Mouse (Mus musculus) liver, adult (tissue): ENCODE results near the gene Cops7a.

Experiments
- GATA4 ChIP-seq: IDR thresholded peaks from 2 replicates; pipeline ENCODE4 v1.6.1; 2014; ENCODE audit warnings: mild to moderate bottlenecking, low read length; ENCODE audit not compliant: insufficient replicate concordance

Cops7a gene

DNA sequence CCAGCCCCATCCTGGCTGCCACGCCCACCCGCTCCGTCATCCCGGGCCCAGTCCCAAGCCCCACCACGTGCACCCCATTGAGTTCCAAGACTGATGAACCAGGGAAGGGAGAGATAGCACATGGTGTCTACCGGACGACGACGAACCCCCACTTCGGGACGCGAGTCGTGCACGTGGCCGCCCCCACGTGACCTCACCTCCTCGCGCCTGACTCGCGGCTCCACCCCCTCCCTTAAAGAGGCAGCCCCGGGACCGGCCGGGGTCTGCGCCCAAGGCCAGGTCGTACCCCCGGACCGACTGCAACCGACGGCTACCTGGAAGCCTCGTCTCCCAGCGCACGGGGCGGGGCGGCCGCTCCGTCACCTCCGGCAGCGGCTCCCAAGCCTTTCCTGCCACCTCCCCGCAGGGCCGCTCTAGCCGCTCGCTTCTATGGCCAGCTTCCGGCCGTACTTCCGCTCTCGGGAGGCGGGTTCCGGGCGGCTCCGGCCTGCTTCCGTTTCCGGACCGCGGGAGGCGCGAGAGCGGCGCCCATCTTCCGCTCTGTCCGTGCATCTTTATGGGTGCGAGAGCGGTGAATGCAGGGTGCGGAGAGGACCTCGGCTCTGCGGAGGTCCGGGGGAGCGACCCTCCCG is at the start of gene Cops7a:
Gene Cops7a (minus strand): TSS at position 451 of the 632 bp plus-strand sequence.
- TF ChIP-seq GATA4, result peak; percentile 59; the same call in 1 of the 2 replicates

DNA sequence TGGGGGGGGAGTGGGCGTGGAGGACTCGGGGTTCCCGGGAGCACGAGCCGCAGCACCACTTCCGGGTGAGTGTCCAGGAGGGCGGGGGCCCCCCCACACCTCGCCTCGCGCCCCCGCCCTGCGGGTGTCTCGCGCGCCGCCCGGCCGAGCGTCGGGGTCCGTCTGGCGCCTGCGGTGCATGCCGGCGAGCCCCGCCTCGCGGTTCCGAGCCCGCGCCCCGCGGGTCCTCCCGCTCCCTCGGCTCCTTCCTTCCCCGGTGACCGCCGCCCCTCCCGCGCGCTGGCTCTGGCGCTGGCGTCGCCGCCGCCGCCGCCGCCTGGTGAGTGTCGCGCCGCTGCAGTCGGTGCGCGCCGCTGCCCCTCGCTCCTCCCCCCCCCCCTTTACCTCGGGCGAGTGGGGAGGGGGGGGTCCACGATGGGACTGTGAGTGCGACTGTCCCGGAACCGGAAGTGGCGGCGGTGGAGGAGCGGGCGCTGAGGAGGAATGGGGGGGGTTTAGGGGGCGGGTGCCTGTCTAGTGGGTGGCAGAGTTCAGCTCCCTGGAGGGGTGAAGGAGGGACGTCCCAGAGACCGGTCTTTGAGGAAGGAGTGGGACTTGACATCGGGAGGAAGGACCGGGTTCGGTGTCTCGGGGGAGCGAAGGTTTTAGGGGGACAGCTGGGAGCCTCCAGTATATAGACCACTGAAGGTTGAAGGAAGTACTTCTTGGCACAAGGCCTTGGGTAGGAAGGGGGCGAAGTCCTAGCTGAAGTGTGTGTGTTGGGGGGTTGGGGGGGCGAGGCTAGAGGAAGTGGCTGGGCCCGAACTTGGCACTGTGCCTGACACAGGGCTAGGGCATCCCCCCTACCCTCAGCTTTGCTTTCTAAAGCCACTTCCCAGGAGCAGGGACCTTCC is 44.1 kb upstream of the Cops7a start:
- no peak for TF ChIP-seq GATA4

- TF ChIP-seq GATA4, result no peak
These were observed 43.6 kb upstream of the Cops7a start, which contains the start of gene Zfp384 for GRCm38 (mm10) chr6:125009129-125009180. Zfp384 (plus strand) TSS chr6:125009145.

GRCm38 (mm10) chr6:125008586-125009128 is 43.3 kb upstream of the Cops7a start:
- no peak; the same call in 1 of the 2 replicates for TF ChIP-seq GATA4

DNA sequence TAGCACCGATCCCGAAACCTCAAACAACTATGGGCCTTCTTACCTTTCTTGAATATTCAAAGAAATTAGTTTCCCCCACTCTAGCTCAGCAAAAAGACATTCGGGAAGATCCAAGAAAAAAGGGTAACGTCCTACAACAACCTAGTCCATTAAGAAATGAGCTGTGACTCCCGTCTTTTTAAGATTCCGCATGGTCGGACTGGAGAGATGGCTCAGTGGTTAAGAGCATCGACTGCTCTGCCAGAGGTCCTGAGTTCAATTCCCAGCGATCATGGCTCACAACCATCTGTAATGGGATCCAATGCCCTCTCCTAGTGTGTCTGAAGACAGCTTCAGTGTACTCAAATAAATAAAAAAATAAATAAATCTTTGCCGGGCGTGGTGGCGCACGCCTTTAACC is 42.7 kb upstream of the Cops7a start:
- TF ChIP-seq GATA4, result no peak

GRCm38 (mm10) chr6:125005086-125005485 is 39.7 kb upstream of the Cops7a start:
- no peak for TF ChIP-seq GATA4

GRCm38 (mm10) chr6:125003706-125004105 is 38.4 kb upstream of the Cops7a start:
- no peak for TF ChIP-seq GATA4

DNA sequence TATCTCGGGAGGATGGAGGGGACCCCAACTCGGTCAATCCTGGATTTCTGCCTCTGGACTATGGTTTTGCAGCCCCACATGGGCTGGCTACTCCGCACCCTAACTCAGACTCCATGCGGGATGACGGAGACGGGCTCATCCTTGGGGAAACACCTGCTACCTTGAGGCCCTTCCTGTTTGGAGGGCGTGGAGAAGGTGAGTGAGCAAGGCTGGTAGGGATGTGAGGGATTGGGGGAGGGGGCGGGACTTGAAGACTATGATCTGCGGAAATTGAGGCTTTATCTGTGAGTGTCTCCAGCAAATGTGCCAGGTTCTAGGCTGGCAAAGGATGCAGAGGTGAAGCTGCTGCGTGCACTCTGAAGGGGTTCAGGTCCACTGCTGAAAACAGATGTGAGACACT is 34.2 kb upstream of the Cops7a start:
- no peak for TF ChIP-seq GATA4

DNA sequence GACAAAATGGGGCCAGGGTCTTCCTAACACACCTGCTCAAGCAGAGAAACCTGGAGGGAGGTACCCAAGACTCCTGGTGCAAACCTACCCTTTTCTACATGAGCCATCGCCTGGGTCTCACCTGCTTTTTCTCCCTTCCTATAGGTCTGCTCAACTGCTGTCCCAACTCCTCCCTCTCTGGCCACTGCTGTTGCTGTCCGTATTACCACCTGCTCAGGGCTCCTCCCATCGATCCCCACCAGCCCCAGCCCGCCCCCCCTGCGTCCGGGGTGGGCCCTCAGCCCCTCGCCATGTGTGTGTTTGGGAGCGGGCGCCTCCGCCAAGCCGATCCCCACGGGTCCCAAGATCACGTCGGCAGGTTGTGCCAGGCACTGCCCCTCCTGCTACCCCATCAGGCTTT is 33.8 kb upstream of the Cops7a start:
- no peak for TF ChIP-seq GATA4

GRCm38 (mm10) chr6:124998066-124998465 is 32.7 kb upstream of the Cops7a start:
- no peak for TF ChIP-seq GATA4

GRCm38 (mm10) chr6:124996551-124997501 is 31.5 kb upstream of the Cops7a start, which contains the start of gene Pianp:
Pianp (plus strand) TSS chr6:124996694.
- TF ChIP-seq GATA4, result no peak

- TF ChIP-seq GATA4, result no peak
These were observed 30.6 kb upstream of the Cops7a start for GRCm38 (mm10) chr6:124995831-124996403.

DNA sequence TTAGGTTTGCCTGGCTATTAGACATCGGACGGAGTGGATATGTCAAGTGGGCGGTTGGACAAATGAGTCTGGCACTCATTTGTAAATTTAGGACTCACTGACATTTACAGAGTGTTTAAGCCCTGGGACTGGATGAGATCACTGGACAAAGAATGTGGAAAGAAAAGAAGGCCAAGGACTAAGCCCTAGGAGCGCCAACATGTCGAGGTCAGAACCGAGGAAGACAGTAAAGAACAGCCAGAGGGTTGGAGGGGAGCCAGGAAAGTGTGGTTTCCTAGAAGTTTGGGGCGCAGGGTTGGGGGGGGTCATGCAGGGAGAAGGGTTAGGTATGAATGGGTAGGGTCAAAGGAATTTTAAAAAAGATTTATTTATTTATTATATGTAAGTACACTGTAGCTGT is 29.9 kb upstream of the Cops7a start:
- TF ChIP-seq GATA4, result no peak

DNA sequence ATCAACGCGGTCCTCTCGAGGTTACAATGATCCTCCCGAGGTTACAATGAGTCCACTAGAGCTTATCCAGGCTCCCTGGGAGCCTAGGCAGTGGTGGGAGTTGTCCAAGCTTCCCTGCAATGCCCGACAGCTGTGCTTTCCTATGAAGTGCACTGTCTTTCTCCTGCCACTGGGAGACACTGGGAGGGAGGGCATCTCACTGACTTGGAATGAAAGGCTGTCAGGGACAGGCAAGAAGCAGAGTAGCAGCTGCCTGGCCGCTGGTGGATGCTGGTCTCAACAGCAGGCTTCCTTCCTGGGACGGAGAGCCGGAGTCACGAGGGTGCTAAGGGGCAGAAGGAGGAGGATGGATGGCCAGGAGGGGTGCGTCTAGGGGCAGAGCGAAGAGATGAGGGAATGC is 28.5 kb upstream of the Cops7a start:
- TF ChIP-seq GATA4, result no peak

DNA sequence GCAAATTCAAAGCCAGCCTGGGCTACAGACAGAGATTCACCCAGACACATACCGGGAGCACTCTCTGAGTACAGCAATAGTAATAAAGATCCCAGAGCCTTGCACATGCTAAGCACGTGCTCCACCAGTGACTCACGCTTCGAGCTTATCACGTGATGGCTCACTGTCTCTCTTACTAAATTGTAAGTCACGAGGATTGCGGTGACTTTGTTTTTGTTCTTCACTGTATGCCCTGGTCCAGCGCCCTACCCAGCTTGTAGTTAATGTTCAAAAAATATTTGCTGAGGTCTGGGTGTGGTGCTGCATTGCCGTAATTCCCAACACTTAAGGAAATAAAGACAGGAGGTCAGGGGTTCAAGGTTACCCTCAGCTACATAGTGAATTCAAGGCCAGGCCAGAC is 28.0 kb upstream of the Cops7a start:
- no peak for TF ChIP-seq GATA4
